Mouse (Mus musculus) spleen, adult 2 months (tissue): ENCODE data around the gene Epha2.

Experiments
- CTCF ChIP-seq: fragments of 200-500 bp; IDR thresholded peaks from 2 replicates; pipeline ENCODE4 v1.5.1; 2011; ENCODE audit warnings: mild to moderate bottlenecking, inconsistent platforms; ENCODE audit not compliant: insufficient read depth, insufficient read length, insufficient replicate concordance; ENCODE audit errors: extremely low read depth
- POLR2A ChIP-seq: fragments of 200-500 bp; IDR thresholded peaks from 2 replicates; pipeline ENCODE4 v1.6.1; 2011; ENCODE audit warnings: low read depth, low read length, inconsistent platforms

GRCm38 (mm10) chr4:141314745-141315144 is 13.7 kb downstream of the Epha2 start:
- TF ChIP-seq CTCF: no peak
- no peak for TF ChIP-seq POLR2A
